Mouse (Mus musculus) cortical plate, adult 2 months (tissue): ENCODE results near the gene Faf2. TPM values are rescaled to one million over a fixed set of nuclear protein-coding genes. Genes with fewer than 3 reads are reported as not detected.
A peak's percentile ranks its signal among the peaks of the same experiment; 100 is the strongest.
"Not testable (repeated sequence)": the region's sequence is repeated elsewhere in the genome, so short reads cannot be mapped to it uniquely, and the experiment has no call there.

Experiments used
- H3K27ac ChIP-seq: fragments of 200-500 bp; 2 replicates; pipeline ENCODE4 v1.5.1; 2012; ENCODE audit warnings: low read length, control low read depth, inconsistent platforms; ENCODE audit not compliant: insufficient read depth
- H3K4me1 ChIP-seq: fragments of 200-500 bp; 2 replicates; pipeline ENCODE4 v1.6.1; 2011; ENCODE audit warnings: low read length; ENCODE audit not compliant: control insufficient read depth, insufficient read depth
- H3K4me3 ChIP-seq: fragments of 200-500 bp; 2 replicates; pipeline ENCODE4 v1.5.1; 2011; ENCODE audit warnings: mild to moderate bottlenecking, low read length, control low read depth; ENCODE audit not compliant: insufficient read depth
- CTCF ChIP-seq: fragments of 200-500 bp; IDR thresholded peaks from 2 replicates; pipeline ENCODE4 v1.5.1; 2011; ENCODE audit warnings: mild to moderate bottlenecking, control low read depth, low read length; ENCODE audit not compliant: insufficient read depth; ENCODE audit errors: extremely low read depth
- POLR2A ChIP-seq: fragments of 200-500 bp; IDR thresholded peaks from 2 replicates; pipeline ENCODE4 v1.6.1; 2011; ENCODE audit warnings: mild to moderate bottlenecking, low read length, control low read depth; ENCODE audit not compliant: insufficient read depth; ENCODE audit errors: extremely low read depth
- polyA plus RNA-seq: library from polyadenylated mRNA; depleted of rRNA; stranded (reverse); fragments of >200 nt; gene quantifications from 2 replicates; pipeline ENCODE4 v1.2.3, GENCODE M21; 2012

The Faf2 gene
- polyA plus RNA-seq, 1 experiment: 30.7 TPM

DNA sequence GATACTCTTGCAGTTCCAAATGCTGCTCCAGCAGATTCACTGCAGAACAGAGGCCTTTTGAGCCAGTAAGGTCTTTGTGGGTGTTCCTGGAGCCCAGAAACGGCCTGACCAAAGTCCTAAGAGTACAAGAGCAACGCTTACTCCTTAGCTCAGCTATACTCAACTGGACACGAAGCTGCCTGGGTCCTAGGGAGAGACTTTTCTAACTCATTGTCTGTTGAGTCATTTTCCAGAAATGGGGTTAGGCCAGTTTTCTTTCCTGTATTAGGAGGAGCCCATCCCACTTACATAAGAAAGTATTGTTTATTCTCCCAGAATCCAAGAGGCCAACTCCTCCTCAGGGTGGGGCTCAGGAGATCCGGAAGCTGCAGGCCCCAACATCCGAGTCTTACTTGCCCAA is 16.2 kb upstream of the Faf2 start:
- no peak overlapping the region for H3K4me3 ChIP-seq
- peak overlapping the region; percentile 63; the same call in 1 of the 2 replicates for H3K27ac ChIP-seq
- TF ChIP-seq POLR2A (no peak), CTCF (no peak)

DNA sequence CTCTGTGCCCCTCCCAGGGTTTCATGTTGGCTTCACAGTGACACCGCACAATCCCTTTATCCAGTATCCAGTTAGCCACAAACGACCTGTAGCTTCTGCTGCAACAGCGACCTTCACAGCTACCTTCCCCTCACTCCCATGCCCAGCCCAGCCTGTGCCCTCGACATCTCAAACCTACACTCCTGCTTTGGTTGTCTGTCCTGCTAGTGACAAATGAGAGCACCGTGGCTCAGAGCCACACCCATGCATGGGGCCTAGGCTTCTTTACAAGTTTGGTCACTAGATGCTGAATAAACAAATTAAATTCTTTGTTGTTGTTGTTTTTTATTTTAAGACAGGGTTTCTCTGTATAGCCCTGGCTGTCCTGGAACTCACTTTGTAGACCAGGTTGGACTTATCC is 14.4 kb upstream of the Faf2 start:
- H3K27ac ChIP-seq: no peak overlapping the region
- peaks cover 2% of the 10 kb centered on the region; the same call in 1 of the 2 replicates for H3K4me1 ChIP-seq
- TF ChIP-seq POLR2A (no peak), CTCF (no peak)
- H3K4me3 ChIP-seq: no peak overlapping the region

More for the DNA sequence above, 16.2 kb upstream of the Faf2 start:
- H3K4me1 ChIP-seq: peaks cover 2% of the 10 kb centered on the region; the same call in 1 of the 2 replicates

DNA sequence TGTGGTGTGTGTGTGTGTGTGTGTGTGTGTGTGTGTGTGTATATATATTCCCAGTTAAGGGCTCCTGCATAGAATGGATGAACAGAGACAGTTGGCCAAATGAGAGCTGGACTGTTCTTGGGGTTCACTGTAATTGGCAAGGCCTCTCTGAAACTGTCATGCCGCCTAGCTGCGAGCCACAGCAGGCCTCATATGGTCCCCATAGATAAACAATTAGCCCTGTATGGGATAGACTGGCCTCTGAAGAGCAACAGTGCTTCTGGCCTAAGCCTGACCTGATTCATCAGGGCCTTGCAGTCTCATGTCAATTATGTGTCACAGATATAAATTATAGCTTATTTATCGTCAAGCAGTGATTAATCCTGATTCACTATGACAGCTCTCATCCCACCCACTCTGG is 13.6 kb upstream of the Faf2 start:
- Histone ChIP-seq H3K4me1 (peaks cover 2% of the 10 kb centered on the region; the same call in 1 of the 2 replicates), H3K27ac (no peak overlapping the region), H3K4me3 (no peak overlapping the region; the same call in 1 of the 2 replicates)
- TF ChIP-seq POLR2A (no peak), CTCF (no peak)

DNA sequence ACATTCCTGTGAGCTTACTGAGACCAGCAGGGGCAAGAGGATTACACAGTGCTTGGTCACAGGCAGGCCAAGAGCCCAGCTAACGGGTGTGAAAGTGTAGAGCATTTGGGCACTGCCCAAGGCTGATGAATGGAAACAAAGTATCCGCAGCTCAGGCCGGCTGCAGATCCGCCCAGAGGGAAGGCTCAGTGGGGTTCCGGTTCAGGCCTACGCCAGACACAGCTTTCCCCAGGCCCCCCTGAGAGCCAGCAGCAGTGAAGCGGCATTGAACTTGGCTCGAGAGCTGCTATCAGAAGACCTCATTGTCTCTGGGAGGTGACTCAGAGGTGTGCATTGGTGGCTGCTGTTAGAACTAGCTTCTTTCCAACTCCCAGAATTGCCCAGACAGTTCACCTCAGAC is 12.9 kb upstream of the Faf2 start:
- TF ChIP-seq POLR2A (no peak), CTCF (no peak)
- H3K4me3 ChIP-seq: peak overlapping the region; percentile 77
- peaks cover 2% of the 10 kb centered on the region; the same call in 1 of the 2 replicates for H3K4me1 ChIP-seq
- no peak overlapping the region for H3K27ac ChIP-seq

DNA sequence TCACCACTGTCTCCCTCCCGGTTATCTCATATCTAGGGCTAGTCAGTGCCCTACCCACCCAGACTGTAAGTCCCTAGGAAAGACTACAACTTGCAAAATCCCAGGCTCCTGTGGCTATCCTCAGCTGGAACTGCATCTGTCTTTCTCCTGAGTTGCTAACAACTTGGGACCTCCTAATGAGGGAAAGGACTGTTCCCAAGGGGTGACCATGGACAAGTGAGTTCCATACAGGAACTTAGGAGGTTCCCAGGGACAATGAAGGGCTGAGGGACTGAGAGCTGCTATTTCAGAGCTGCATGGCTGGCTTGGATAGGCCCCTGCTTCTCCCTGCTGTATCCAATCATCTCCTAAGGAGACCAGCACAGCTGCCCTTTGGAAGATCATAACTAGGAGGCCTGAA is 12.3 kb upstream of the Faf2 start:
- H3K4me1 ChIP-seq: peaks cover 2% of the 10 kb centered on the region; the same call in 1 of the 2 replicates
- peak overlapping the region; percentile 77 for H3K4me3 ChIP-seq
- 0 out of 2 replicates have a peak overlapping the region, but pooled peaks have one; percentile 7 for H3K27ac ChIP-seq
- TF ChIP-seq CTCF (no peak), POLR2A (no peak)

DNA sequence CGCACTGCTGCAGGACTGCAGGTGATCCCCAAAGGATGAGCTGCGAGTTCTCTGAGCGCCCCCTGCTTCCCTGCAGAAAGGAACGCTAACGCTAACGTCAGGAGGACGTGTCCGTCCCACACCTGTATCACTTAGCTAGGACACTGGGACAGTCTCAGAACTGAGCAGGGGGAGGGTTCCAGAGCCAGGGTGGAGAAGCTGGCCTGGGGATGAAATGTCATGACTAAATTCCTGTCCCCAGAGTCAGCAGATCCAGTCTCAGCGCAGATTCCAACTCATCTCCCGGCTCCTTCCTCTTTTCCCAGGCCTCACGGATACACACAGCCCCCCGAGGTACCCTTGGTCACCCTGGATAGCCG is 11.0 kb upstream of the Faf2 start:
- H3K4me3 ChIP-seq: peak overlapping the region; percentile 77
- peaks cover 2% of the 10 kb centered on the region; the same call in 1 of the 2 replicates for H3K4me1 ChIP-seq
- H3K27ac ChIP-seq: peak overlapping the region; percentile 95
- TF ChIP-seq POLR2A (peak; percentile 27; the same call in 1 of the 2 replicates), CTCF (no peak)

DNA sequence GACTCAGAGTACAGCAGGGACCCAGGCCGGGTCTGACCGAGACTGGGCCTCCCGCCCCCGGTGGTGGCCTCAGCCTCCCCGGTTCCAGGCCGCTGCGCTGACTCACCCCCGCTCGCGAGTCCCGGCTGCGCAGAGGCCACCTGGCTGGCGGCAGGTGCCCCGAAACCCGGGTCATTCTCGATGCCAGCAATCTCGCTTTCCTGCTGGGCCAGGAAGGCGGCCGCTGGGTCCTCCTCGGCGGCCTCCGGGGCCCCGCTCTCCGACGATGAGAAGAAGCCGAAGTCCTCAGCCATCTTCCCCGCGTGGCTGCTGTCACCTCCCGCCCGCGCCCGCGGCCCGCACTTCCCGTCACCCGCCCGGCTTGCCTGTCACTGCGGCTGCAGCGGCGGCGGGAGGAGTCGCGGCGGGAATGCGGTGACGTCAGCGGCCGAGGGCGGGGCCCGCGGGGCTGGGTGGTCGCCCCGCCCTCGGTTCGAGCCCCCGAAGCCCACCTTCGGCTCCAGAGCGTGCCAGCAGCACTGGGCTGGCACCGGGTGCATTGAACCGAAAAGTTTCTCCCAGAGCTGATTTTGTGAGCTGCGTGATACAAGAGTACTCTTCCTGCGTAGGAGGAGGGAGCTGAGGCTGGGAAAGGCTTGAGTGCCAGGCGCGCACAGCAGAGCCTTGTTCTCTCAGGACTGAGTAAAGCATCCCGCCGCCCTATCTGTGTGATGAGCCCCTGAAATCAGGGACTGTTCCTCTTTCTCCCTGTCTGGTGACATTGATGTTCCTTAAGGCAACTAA is 10.4 kb upstream of the Faf2 start, which contains the start of gene Cltb:
Gene Cltb (minus strand): TSS at position 373 of the 783 bp plus-strand sequence.
- H3K4me1 ChIP-seq: peaks cover 2% of the 10 kb centered on the region; the same call in 1 of the 2 replicates
- peak within 1 kb of the TSS; percentile 95 for H3K27ac ChIP-seq
- H3K4me3 ChIP-seq: peak within 1 kb of the TSS; percentile 77
- TF ChIP-seq CTCF: no peak
- 0 out of 2 replicates have a peak, but pooled peaks have one; percentile 54 for TF ChIP-seq POLR2A

DNA sequence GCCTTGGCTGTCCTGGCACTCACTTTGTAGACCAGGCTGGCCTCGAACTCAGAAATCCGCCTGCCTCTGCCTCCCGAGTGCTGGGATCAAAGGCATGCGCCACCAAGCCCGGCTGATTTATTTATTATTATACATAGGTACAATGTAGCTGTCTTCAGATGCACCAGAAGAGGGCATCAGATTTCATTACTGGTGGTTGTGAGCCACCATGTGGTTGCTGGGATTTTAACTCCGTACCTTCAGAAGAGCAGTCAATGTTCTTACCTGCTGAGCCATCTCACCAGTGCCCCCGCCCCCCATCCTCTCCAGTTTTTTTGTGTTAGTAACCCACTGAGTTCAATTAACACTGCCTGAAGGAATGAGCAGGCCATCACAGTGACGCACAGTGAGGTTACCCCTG is 8.4 kb upstream of the Faf2 start:
- not testable (repeated sequence) for H3K4me1 ChIP-seq, H3K4me3 ChIP-seq, H3K27ac ChIP-seq

DNA sequence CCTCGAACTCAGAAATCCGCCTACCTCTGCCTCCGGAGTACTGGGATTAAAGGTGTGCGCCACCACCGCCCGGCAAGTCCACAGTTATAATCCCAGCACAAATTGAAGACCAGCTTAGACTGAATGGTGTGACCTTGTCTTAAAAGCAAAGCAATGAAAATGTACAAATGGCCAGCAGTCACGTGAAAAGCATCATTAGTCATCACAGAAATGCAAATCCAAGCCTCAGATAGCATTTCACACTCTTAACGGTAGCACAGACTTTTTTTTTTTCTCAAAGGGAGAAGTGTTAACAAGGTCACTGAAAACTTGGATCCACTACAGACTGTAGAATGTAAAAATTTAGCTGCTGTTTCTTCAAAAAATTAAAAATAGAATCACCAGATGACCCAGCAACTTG is 5.3 kb upstream of the Faf2 start:
- TF ChIP-seq CTCF: no peak
- TF ChIP-seq POLR2A: no peak
- Histone ChIP-seq H3K27ac (no peak overlapping the region), H3K4me1 (no peaks in the 10 kb centered on the region), H3K4me3 (no peak overlapping the region)

DNA sequence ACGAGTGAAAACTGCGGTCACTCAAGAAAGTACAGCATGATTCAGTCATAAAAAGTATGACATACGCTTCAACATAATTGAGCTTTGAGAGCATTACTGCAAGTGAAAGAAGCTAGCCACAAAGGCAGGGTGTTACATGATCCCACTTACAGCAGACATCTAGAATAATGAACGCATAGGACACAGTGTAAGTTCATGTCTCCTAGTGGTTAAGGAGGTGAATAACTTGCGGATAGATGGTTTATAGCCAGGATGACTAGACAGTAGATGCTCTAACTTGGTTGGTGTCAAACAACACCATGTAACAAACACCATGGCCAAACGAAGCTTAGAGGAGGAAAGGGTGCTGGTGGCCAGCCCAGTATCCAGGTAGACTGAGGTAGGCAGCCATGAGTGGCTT is 4.6 kb upstream of the Faf2 start:
- no peak for TF ChIP-seq POLR2A
- TF ChIP-seq CTCF: no peak
- Histone ChIP-seq H3K27ac (no peak overlapping the region), H3K4me3 (no peak overlapping the region), H3K4me1 (no peaks in the 10 kb centered on the region)

DNA sequence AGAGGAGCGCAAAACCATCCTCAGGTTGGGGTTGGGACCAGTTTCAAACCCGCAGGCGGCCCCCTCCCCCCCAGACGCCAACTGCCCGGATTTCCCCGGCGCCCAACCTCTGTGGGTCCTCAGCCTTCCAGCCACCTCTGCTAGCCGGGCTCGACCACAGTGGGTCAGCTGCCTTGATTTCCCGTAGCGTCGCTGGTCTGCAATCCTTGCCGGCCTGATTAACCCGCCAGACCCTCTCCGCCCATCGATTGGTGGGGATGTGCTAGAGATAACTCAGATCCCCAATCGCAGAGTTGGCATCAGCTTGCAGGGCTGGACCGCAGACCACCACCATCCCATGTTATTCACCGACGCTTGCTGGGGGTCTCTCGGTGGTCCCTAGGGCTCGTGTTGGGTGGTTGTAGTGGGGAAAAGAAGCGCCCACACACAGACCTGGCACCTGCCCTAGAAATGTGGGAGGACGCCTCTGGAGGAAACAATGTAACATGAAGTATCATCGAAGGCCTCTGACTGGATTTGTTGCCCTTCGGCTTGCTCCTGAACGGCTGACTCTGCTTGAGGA is 457 bp downstream of the Faf2 start:
- Histone ChIP-seq H3K4me1 (peaks cover 4% of the 10 kb centered on the region), H3K4me3 (peak overlapping the region; percentile 90), H3K27ac (peak overlapping the region; percentile 70)
- no peak for TF ChIP-seq POLR2A
- TF ChIP-seq CTCF: no peak
